Mouse (Mus musculus) erythroid progenitor cell, adult 5-6 weeks (primary cell): ENCODE measurements around the gene Crp. TPM values are rescaled to one million over a fixed set of nuclear protein-coding genes. Genes with fewer than 3 reads are reported as not detected.

Experiments used
- ATAC-seq: replicated peaks from 2 replicates; pipeline ENCODE4 v1.8.0; 2016; ENCODE audit warnings: moderate number of reproducible peaks, mild to moderate bottlenecking, moderate TSS enrichment, inconsistent platforms; ENCODE audit not compliant: poor library complexity, low FRiP score, severe bottlenecking
- total RNA-seq, 2 experiments: library from RNA; stranded (forward) in 1 of 2; stranded (reverse) in 1 of 2; fragments of 150-400 nt in 1 of 2; fragments of 186-747, 209-891 nt in 1 of 2; gene quantifications; 2 replicates each; pipeline versions ENCODE4 v1.2.3 to v1.2.4; 2015 to 2017; ENCODE audit warnings: low replicate concordance in 2 of 2

Gene Crp
- total RNA-seq, 2 experiments from 2014 or later: not detected

DNA sequence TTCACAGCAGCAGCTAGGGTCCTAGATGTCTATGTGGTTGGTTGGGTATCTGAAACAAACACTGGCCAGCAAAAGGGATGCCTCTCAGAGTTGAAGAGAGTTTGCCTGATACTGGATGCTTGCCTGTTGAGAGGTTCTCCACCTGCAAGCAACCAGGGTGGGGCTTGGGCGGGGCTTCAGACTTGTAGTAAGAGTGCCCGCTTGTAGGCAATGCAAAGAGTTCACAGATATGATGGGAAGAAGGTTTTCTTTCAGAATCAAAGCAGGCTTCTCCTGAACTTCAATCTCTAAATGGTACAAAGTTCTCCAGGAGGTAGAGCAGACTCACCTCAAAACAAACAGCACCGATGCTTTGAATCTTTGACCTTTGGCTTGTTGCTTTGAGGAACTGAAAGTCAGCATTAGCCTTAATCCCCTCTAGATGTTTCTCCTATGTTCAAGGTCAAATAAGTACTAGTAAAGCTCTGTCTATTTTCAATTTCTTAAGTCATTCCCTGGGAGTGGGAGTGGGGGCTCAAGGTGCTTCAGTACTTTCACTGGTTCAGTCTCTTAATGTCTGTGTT, 12.0 kb downstream of the Crp start:
- no peak for ATAC-seq

- no peak for ATAC-seq
Observed at GRCm38 (mm10) chr1:172711396-172711795, 13.5 kb downstream of the Crp start.

- no peak for ATAC-seq
Observed at GRCm38 (mm10) chr1:172711962-172712361, 14.1 kb downstream of the Crp start.

GRCm38 (mm10) chr1:172751241-172751640, 53.4 kb downstream of the Crp start:
- no peak for ATAC-seq

DNA sequence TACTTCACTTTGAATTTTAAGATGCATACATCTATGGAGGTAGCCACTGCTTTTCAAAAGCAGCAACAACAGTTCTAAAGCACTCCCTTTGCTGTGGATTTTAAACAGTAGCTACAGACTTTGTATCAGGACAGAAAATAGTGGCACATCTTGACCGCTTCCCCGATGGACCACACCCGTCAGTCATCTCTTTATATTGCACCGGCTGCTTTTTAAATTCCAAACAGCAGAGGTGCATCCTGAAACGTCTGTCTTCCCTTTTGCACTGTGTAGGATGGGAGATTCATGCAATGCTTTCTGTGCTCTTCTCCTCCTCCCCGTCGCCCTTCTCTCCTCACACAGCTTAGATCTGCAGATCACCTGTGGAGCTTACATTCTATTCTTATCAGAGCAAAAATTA, 57.3 kb downstream of the Crp start:
- no peak for ATAC-seq

DNA sequence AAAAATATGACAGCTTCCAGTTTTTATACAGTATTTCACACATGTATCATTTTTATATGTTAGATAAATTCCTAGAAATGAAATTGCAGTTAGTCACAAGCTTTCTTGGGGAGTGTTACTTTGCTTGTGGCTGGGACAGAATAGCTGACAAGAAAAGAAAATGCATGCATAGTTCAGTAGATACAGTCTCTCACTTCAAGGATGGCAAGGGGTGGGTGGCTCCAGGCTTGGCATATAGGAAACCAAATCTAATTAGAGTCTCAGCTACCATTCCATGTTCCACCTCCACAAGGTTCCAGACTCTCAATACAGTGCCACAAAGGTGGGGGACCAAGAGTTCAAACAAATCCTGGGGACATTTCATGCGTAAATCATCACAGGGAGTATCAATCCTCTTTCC, 61.7 kb downstream of the Crp start:
- no peak for ATAC-seq

- no peak for ATAC-seq
Observed at GRCm38 (mm10) chr1:172779195-172779594, 81.3 kb downstream of the Crp start.

GRCm38 (mm10) chr1:172785322-172785721, 87.5 kb downstream of the Crp start:
- no peak for ATAC-seq

- ATAC-seq: no peak
Observed at GRCm38 (mm10) chr1:172785886-172786285, 88.0 kb downstream of the Crp start.

DNA sequence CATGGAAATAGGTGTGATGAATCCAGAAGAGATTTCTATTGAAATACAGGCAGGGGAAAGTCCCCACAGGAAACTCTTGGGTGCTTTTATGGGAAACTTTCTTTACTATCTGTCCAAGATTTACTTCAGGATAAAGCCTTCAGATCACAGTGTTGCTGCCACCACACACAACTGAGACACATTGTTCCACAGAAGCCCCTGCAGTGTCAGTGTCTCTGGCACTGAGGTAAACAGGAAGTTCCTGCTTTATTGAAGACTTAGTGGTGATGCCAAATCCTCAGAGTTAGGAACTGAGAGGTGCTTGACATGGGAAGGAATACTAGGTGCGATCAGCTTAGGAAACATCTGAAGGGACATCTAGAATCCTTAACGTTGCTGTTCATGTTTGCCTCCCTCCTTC, 131.1 kb downstream of the Crp start:
- ATAC-seq: no peak

- no peak for ATAC-seq
Observed at GRCm38 (mm10) chr1:172847044-172847761, 149.3 kb downstream of the Crp start.

- ATAC-seq: no peak
Observed at GRCm38 (mm10) chr1:172848171-172848570, 150.3 kb downstream of the Crp start.

- ATAC-seq: no peak
Observed at GRCm38 (mm10) chr1:172875265-172875664, 177.4 kb downstream of the Crp start.

- ATAC-seq: no peak
Observed at GRCm38 (mm10) chr1:172876675-172877074, 178.8 kb downstream of the Crp start.

Other genes with a start within 250 kb of the Crp start
- 1.1 TPM in 1 of 2 replicates, not detected in the other for gene Slamf9, start 222.7 kb upstream of the Crp start, total RNA-seq (2015; ENCODE audit: low replicate concordance)
- gene Slamf9, start 222.7 kb upstream of the Crp start, total RNA-seq (2017; ENCODE audit: low replicate concordance): 0.90 and 2.7 TPM in 2 replicates
- gene Igsf9, start 216.3 kb upstream of the Crp start, total RNA-seq (2015; ENCODE audit: low replicate concordance): not detected in 2 replicates
- gene Igsf9, start 216.3 kb upstream of the Crp start, total RNA-seq (2017; ENCODE audit: low replicate concordance): 2.4 TPM in 1 of 2 replicates, not detected in the other
- gene Tagln2, start 198.0 kb upstream of the Crp start, total RNA-seq (2015; ENCODE audit: low replicate concordance): 95.6 and 112 TPM in 2 replicates
- 21.1 and 56.0 TPM in 2 replicates for gene Tagln2, start 198.0 kb upstream of the Crp start, total RNA-seq (2017; ENCODE audit: low replicate concordance)
- not detected in 2 replicates for gene Cfap45, start 177.3 kb upstream of the Crp start, total RNA-seq (2015; ENCODE audit: low replicate concordance)
- not detected in 2 replicates for gene Cfap45, start 177.3 kb upstream of the Crp start, total RNA-seq (2017; ENCODE audit: low replicate concordance)
- gene Vsig8, start 142.1 kb upstream of the Crp start, total RNA-seq (2015; ENCODE audit: low replicate concordance): not detected in 2 replicates
- gene Vsig8, start 142.1 kb upstream of the Crp start, total RNA-seq (2017; ENCODE audit: low replicate concordance): not detected in 2 replicates
- gene Slamf8, start 107.5 kb upstream of the Crp start, total RNA-seq (2015; ENCODE audit: low replicate concordance): 4.3 TPM in 1 of 2 replicates, not detected in the other
- 0.30 and 2.1 TPM in 2 replicates for gene Slamf8, start 107.5 kb upstream of the Crp start, total RNA-seq (2017; ENCODE audit: low replicate concordance)
- gene Fcrl6, start 95.5 kb upstream of the Crp start, total RNA-seq (2015; ENCODE audit: low replicate concordance): not detected in 2 replicates
- not detected in 2 replicates for gene Fcrl6, start 95.5 kb upstream of the Crp start, total RNA-seq (2017; ENCODE audit: low replicate concordance)
- 2.2 and 10.5 TPM in 2 replicates for gene Dusp23, start 65.1 kb upstream of the Crp start, total RNA-seq (2015; ENCODE audit: low replicate concordance)
- 1.4 TPM in 1 of 2 replicates, not detected in the other for gene Dusp23, start 65.1 kb upstream of the Crp start, total RNA-seq (2017; ENCODE audit: low replicate concordance)
- not detected in 2 replicates for gene Apcs, start 197.0 kb downstream of the Crp start, total RNA-seq (2015; ENCODE audit: low replicate concordance)
- gene Apcs, start 197.0 kb downstream of the Crp start, total RNA-seq (2017; ENCODE audit: low replicate concordance): not detected in 2 replicates